Mouse (Mus musculus) ES-E14 (cell line): ENCODE measurements at regions not wholly inside any gene's neighbourhood (a gene's known extent, or its start where the extent isn't known, plus 50 kb on each side); places are given as distances from the start of the nearest gene placed in this dataset.

Source experiments
- DNase-seq: peaks from one replicate; pipeline ENCODE4 v3.0.0-alpha.2; 2013; ENCODE audit warnings: low read depth, low spot score
- H3K27ac ChIP-seq: 2 replicates; pipeline ENCODE4 v1.5.1; 2012; ENCODE audit warnings: low read depth, mild to moderate bottlenecking, low read length, moderate library complexity, mixed read lengths; ENCODE audit not compliant: poor library complexity, insufficient read depth, severe bottlenecking
- H3K36me3 ChIP-seq: 2 replicates; pipeline ENCODE4 v1.6.1; 2012; ENCODE audit warnings: mild to moderate bottlenecking, low read length, moderate library complexity, mixed read lengths; ENCODE audit not compliant: control insufficient read depth, poor library complexity, insufficient read depth, severe bottlenecking
- H3K4me1 ChIP-seq, 2 experiments: fragments of 150-350 bp in 1 of 2; sonication (generic) in 1 of 2; 2 replicates each; pipeline ENCODE4 v1.6.1; 2012; ENCODE audit warnings: low read length in 2 of 2, mild to moderate bottlenecking in 1 of 2, mixed read lengths in 1 of 2; ENCODE audit not compliant: control insufficient read depth in 2 of 2, insufficient read depth in 2 of 2, poor library complexity in 1 of 2
- H3K4me3 ChIP-seq, 2 experiments: fragments of 150-350 bp in 1 of 2; sonication (generic) in 1 of 2; 2 replicates each; pipeline ENCODE4 v1.5.1; 2012; ENCODE audit warnings: low read length in 2 of 2, low read depth in 1 of 2, mild to moderate bottlenecking in 1 of 2, mixed read lengths in 1 of 2; ENCODE audit not compliant: insufficient read depth in 1 of 2, poor library complexity in 1 of 2, severe bottlenecking in 1 of 2
- H3K9ac ChIP-seq: 2 replicates; pipeline ENCODE4 v1.6.1; 2012; ENCODE audit warnings: low read depth, mild to moderate bottlenecking, low read length, mixed read lengths; ENCODE audit not compliant: poor library complexity, insufficient read depth, severe bottlenecking
- H3K9me3 ChIP-seq: fragments of 150-350 bp; sonication (generic); 2 replicates; pipeline ENCODE4 v1.6.1; 2012; ENCODE audit warnings: low read depth, mild to moderate bottlenecking, low read length; ENCODE audit not compliant: control insufficient read depth, insufficient read depth
- CHD2 ChIP-seq: IDR thresholded peaks from 2 replicates; pipeline ENCODE4 v1.6.1; 2014; ENCODE audit warnings: mild to moderate bottlenecking, low read depth, low read length, inconsistent platforms
- HCFC1 ChIP-seq: IDR thresholded peaks from 2 replicates; pipeline ENCODE4 v1.6.1; 2012; ENCODE audit warnings: low read length, inconsistent platforms, borderline replicate concordance; ENCODE audit not compliant: insufficient read depth
- MAFK ChIP-seq: IDR thresholded peaks from 2 replicates; pipeline ENCODE4 v1.6.1; 2014; ENCODE audit warnings: mild to moderate bottlenecking, low read depth, low read length, inconsistent platforms; ENCODE audit not compliant: insufficient read depth
- ZC3H11A ChIP-seq: IDR thresholded peaks from 2 replicates; pipeline ENCODE4 v1.6.1; 2012; ENCODE audit warnings: low read depth, mild to moderate bottlenecking, inconsistent platforms, low read length, borderline replicate concordance
- ZNF384 ChIP-seq: IDR thresholded peaks from 2 replicates; pipeline ENCODE4 v1.6.1; 2012; ENCODE audit warnings: low read depth, low read length, inconsistent platforms
- in situ Hi-C, 2 experiments: fragments of 600-800 bp; cut with MboI; formaldehyde crosslinking; loops; one replicate each; pipeline ENCODE4 v1.15.1; 2025; ENCODE audit warnings: low sequenced_read_pairs in 2 of 2, inconsistent platforms in 1 of 2; ENCODE audit not compliant: unreplicated experiment in 2 of 2

GRCm38 (mm10) chr1:190265085-190265780 is 94.7 kb upstream of the Prox1 start:
- no peak for TF ChIP-seq HCFC1
- no peak for TF ChIP-seq CHD2
- TF ChIP-seq MAFK = no peak
- TF ChIP-seq ZC3H11A = no peak
- no peak for TF ChIP-seq ZNF384
- no peak overlapping the region for H3K27ac ChIP-seq
- DNase-seq = no peak
- in situ Hi-C loops = no loop called here
- H3K4me3 ChIP-seq = no peak overlapping the region
- H3K4me1 ChIP-seq = no peaks in the 10 kb centered on the region
- H3K9me3 ChIP-seq = no peaks in the 10 kb centered on the region
- H3K9ac ChIP-seq = no peak overlapping the region
- H3K36me3 ChIP-seq = no peaks in the 10 kb centered on the region

- no peaks in the 10 kb centered on the region for H3K9me3 ChIP-seq
- in situ Hi-C loops = no loop called here
- no peak for DNase-seq
- H3K4me1 ChIP-seq = no peaks in the 10 kb centered on the region
- no peak overlapping the region for H3K9ac ChIP-seq
- H3K27ac ChIP-seq = no peak overlapping the region
- H3K36me3 ChIP-seq = no peaks in the 10 kb centered on the region
- H3K4me3 ChIP-seq = no peak overlapping the region
- TF ChIP-seq ZC3H11A (no peak), HCFC1 (no peak), MAFK (no peak), ZNF384 (no peak), CHD2 (no peak)
These were observed 94.0 kb upstream of the Prox1 start for GRCm38 (mm10) chr1:190264501-190264900.

- in situ Hi-C loops = no loop called here
- Histone ChIP-seq H3K36me3 (no peaks in the 10 kb centered on the region), H3K4me1 (no peaks in the 10 kb centered on the region), H3K27ac (no peak overlapping the region), H3K9ac (no peak overlapping the region), H3K9me3 (no peaks in the 10 kb centered on the region), H3K4me3 (no peak overlapping the region)
- DNase-seq = no peak
- TF ChIP-seq ZC3H11A (no peak), ZNF384 (no peak), MAFK (no peak), CHD2 (no peak)
These were observed 93.1 kb upstream of the Prox1 start for GRCm38 (mm10) chr1:190263620-190264019.

- no peak for DNase-seq
- H3K9me3 ChIP-seq = no peaks in the 10 kb centered on the region
- TF ChIP-seq MAFK = no peak
- TF ChIP-seq ZC3H11A = no peak
- no peak for TF ChIP-seq ZNF384
- no peak for TF ChIP-seq CHD2
- TF ChIP-seq HCFC1 = no peak
- in situ Hi-C loops = no loop called here
- no peaks in the 10 kb centered on the region for H3K4me1 ChIP-seq
- H3K9ac ChIP-seq = no peak overlapping the region
- no peak overlapping the region for H3K27ac ChIP-seq
- H3K4me3 ChIP-seq = no peak overlapping the region
- H3K36me3 ChIP-seq = no peaks in the 10 kb centered on the region
These were observed 89.1 kb upstream of the Prox1 start for GRCm38 (mm10) chr1:190259576-190259975.
